25 mouse cellular contexts compared by ENCODE assay signal in the genomic region with DNA sequence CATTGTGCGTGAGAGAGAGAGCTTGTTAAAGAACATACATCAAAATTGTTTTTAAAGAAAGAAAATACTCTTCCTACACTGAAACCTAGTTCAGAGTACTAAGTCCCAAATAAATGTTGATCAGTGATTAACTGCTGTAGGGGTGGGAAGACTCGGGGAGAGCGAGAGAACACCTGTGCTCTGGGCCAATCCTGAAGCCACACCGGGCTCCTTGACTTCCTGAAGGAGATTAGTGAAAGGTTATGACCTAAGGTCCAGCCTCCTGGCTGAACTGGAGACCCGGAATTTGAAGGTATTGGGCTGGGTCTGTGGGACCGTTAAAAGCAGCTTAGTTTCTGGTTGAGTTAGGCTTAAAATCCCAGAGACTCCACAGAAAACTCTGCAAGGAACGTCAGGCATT. TPM values are rescaled to one million over a fixed set of nuclear protein-coding genes. Genes with fewer than 3 reads are reported as not detected.
DNase-seq lines count a peak whose midpoint lies in the region; ATAC-seq lines count a peak whose summit lies in the region.
"Had no signal": no experiment of that assay in that cellular context is flagged by ENCODE, and none has a peak within 500 bp of the region (broad histone marks: within the 10 kb centered on the region; RNA-seq: fewer than 3 reads in every experiment).

No protein-coding gene starts in this region.

- H3K9ac ChIP-seq in kidney, embryonic 14.5 days (ENCODE audit: low read depth, low read length): no peak overlapping the region
- H3K9ac ChIP-seq: embryonic facial prominence, embryonic 13.5 days; forebrain, embryonic 12.5 days; forebrain, embryonic 15.5 days; hindbrain, embryonic 12.5 days; hindbrain, embryonic 15.5 days had no signal

- ATAC-seq in kidney, embryonic 14.5 days (ENCODE audit: low FRiP score, low TSS enrichment): no peak
- ATAC-seq: forebrain, embryonic 15.5 days; Patski had no signal

- 85% methylated on average over 7 of the region's 7 CpGs for WGBS in kidney, embryonic 14.5 days

- no peak overlapping the region for H3K4me3 ChIP-seq in kidney, embryonic 14.5 days (ENCODE audit: low read length)
- H3K4me3 ChIP-seq: embryonic facial prominence, embryonic 10.5 days; embryonic facial prominence, embryonic 13.5 days; erythroblast, embryonic 14.5 days; forebrain, embryonic 12.5 days; forebrain, embryonic 15.5 days; gastrocnemius, adult 2 months; hindbrain, embryonic 12.5 days; hindbrain, embryonic 15.5 days had no signal

- DNase-seq in kidney, adult 11 months: peak; percentile 44
- peak; percentile 42 to 55 for DNase-seq in kidney, adult 8-10 months
- DNase-seq in kidney, postnatal 4 days: no peak
- DNase-seq in kidney, postnatal 36 days: peak; percentile 46 to 54
- DNase-seq in MN1 (ENCODE audit: low spot score): no peak
- DNase-seq: adrenal gland, postnatal 10 days; adrenal gland, postnatal 36 days; cerebellum, adult 2 months; cerebellum, postnatal 10 days; cerebellum, postnatal 36 days; embryo, embryonic 11 days; gastrocnemius, adult 2 months; gastrocnemius, postnatal 14 days; heart, adult 11 months had no signal

- H3K36me3 ChIP-seq in kidney, embryonic 14.5 days (ENCODE audit: control insufficient read depth, insufficient read depth, low read length): no peaks in the 10 kb centered on the region
- H3K36me3 ChIP-seq: embryonic facial prominence, embryonic 10.5 days; embryonic facial prominence, embryonic 13.5 days; forebrain, embryonic 12.5 days; forebrain, embryonic 15.5 days; hindbrain, embryonic 12.5 days; hindbrain, embryonic 15.5 days had no signal

- H3K27ac ChIP-seq in kidney, embryonic 14.5 days (ENCODE audit: low read depth, low read length): no peak overlapping the region
- H3K27ac ChIP-seq: embryonic facial prominence, embryonic 10.5 days; embryonic facial prominence, embryonic 13.5 days; forebrain, embryonic 12.5 days; forebrain, embryonic 15.5 days; gastrocnemius, adult 2 months; hindbrain, embryonic 12.5 days; hindbrain, embryonic 15.5 days had no signal

- no peaks in the 10 kb centered on the region for H3K4me1 ChIP-seq in kidney, embryonic 14.5 days (ENCODE audit: control insufficient read depth, insufficient read depth, low read length)
- H3K4me1 ChIP-seq: embryonic facial prominence, embryonic 10.5 days; embryonic facial prominence, embryonic 13.5 days; forebrain, embryonic 12.5 days; forebrain, embryonic 15.5 days; hindbrain, embryonic 12.5 days; hindbrain, embryonic 15.5 days had no signal

- H3K9me3 ChIP-seq in kidney, embryonic 14.5 days (ENCODE audit: control insufficient read depth, low read length): peaks cover 3% of the 10 kb centered on the region; the same call in 1 of the 2 replicates
- H3K9me3 ChIP-seq: forebrain, embryonic 15.5 days; hindbrain, embryonic 15.5 days had no signal

- no peak overlapping the region for H3K4me2 ChIP-seq in kidney, embryonic 14.5 days (replicated peaks; ENCODE audit: low read depth, low read length)
- H3K4me2 ChIP-seq: embryonic facial prominence, embryonic 13.5 days; forebrain, embryonic 12.5 days; forebrain, embryonic 15.5 days; heart, embryonic 11.5 days; hindbrain, embryonic 12.5 days; hindbrain, embryonic 15.5 days had no signal

- H3K27me3 ChIP-seq in kidney, embryonic 14.5 days (ENCODE audit: control insufficient read depth, insufficient read depth, low read length): no peaks in the 10 kb centered on the region
- H3K27me3 ChIP-seq: embryonic facial prominence, embryonic 13.5 days; forebrain, embryonic 12.5 days; forebrain, embryonic 15.5 days; hindbrain, embryonic 12.5 days; hindbrain, embryonic 15.5 days had no signal

RNA-seq across cellular contexts. Expression of a gene that starts 37.3 kb away (rescaled TPM):
- polyA plus RNA-seq in kidney, embryonic 14.5 days (2014; fragmentation: Nextera tagmentation; extraction: Ambion mirVana): not detected in 2 replicates
- polyA plus RNA-seq: erythroblast, embryonic 14.5 days; heart, embryonic 14.5 days; Patski had no signal

Comparison
In these comparisons a context has a peak if more than half of its experiments do, and no peak if none do; other contexts are left out.
1. DNase-seq: peak in kidney, adult 11 months (single experiment), kidney, adult 8-10 months (2 of 2) and kidney, postnatal 36 days (2 of 2); none in kidney, postnatal 4 days (0 of 2) and MN1 (single experiment).